Mouse (Mus musculus) testis, adult 2 months (tissue): ENCODE measurements around the gene Tbcel. TPM values are rescaled to one million over a fixed set of nuclear protein-coding genes. Genes with fewer than 3 reads are reported as not detected.

ENCODE experiments used
- H3K27ac ChIP-seq: fragments of 200-500 bp; 2 replicates; pipeline ENCODE4 v1.5.1; 2012; ENCODE audit warnings: low read depth, low read length; ENCODE audit not compliant: control insufficient read depth, insufficient read depth
- H3K27me3 ChIP-seq: fragments of 200-500 bp; 2 replicates; pipeline ENCODE4 v1.6.1; 2012; ENCODE audit warnings: mild to moderate bottlenecking, low read length, moderate library complexity; ENCODE audit not compliant: control insufficient read depth, insufficient read depth
- H3K36me3 ChIP-seq: fragments of 200-500 bp; 2 replicates; pipeline ENCODE4 v1.6.1; 2012; ENCODE audit warnings: mild to moderate bottlenecking, low read length; ENCODE audit not compliant: control insufficient read depth, insufficient read depth
- H3K4me1 ChIP-seq: fragments of 200-500 bp; 2 replicates; pipeline ENCODE4 v1.6.1; 2012; ENCODE audit warnings: low read length; ENCODE audit not compliant: control insufficient read depth, insufficient read depth
- H3K4me3 ChIP-seq: fragments of 200-500 bp; 2 replicates; pipeline ENCODE4 v1.5.1; 2012; ENCODE audit warnings: low read depth, mild to moderate bottlenecking, low read length, moderate library complexity, mixed read lengths; ENCODE audit not compliant: control insufficient read depth
- CTCF ChIP-seq: fragments of 200-500 bp; IDR thresholded peaks from 2 replicates; pipeline ENCODE4 v1.5.1; 2012; ENCODE audit warnings: low read depth, mild to moderate bottlenecking, inconsistent platforms, low read length, moderate library complexity; ENCODE audit not compliant: control insufficient read depth, insufficient read depth, insufficient replicate concordance
- POLR2A ChIP-seq: fragments of 200-500 bp; IDR thresholded peaks from 2 replicates; pipeline ENCODE4 v1.6.1; 2012; ENCODE audit warnings: low read depth, mild to moderate bottlenecking, inconsistent platforms, low read length, moderate library complexity; ENCODE audit not compliant: control insufficient read depth
- polyA plus RNA-seq: library from polyadenylated mRNA; depleted of rRNA; stranded (reverse); fragments of >200 nt; gene quantifications from 2 replicates; pipeline ENCODE4 v1.2.3, GENCODE M21; 2012

The Tbcel gene
- polyA plus RNA-seq, 1 experiment = 34.0 TPM

- H3K4me1 ChIP-seq = no peaks in the 10 kb centered on the region
- H3K27ac ChIP-seq = no peak overlapping the region
- no peaks in the 10 kb centered on the region for H3K27me3 ChIP-seq
- no peak for TF ChIP-seq CTCF
- TF ChIP-seq POLR2A = no peak
- H3K36me3 ChIP-seq = no peaks in the 10 kb centered on the region
- no peak overlapping the region for H3K4me3 ChIP-seq
Measured at GRCm38 (mm10) chr9:42418786-42419185, 88.8 kb downstream of the Tbcel start.

DNA sequence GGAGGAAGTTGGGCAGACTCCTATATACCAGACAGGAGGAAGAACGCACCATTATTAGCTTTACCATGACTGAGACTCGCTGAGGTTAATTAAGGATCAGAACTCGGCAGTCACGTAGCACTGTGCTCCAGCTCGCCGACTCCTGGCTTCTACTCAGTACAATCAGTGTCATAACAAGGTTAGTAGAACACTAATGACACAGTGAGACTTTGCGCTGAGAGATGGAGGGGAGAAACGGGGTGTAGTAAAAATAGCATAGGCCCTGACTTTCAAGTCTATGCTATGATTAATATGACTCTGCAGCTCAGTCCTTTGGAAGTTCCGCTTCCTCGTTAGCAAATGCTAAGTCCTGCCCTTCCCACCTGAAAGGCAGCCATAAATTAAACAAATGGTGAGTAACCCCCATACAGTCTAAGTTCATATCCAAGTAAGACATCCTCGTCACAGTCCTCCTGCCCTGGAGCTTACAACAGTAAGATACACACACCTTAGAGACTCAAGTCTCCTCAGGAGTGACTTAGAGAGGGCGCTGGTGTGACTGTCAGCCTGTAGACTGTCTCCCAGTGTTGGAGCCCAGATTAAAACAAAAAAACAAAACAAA is 90.2 kb downstream of the Tbcel start:
- H3K4me1 ChIP-seq = no peaks in the 10 kb centered on the region
- no peak overlapping the region for H3K4me3 ChIP-seq
- no peaks in the 10 kb centered on the region for H3K27me3 ChIP-seq
- H3K27ac ChIP-seq = no peak overlapping the region
- H3K36me3 ChIP-seq = no peaks in the 10 kb centered on the region
- TF ChIP-seq CTCF (no peak), POLR2A (no peak)

DNA sequence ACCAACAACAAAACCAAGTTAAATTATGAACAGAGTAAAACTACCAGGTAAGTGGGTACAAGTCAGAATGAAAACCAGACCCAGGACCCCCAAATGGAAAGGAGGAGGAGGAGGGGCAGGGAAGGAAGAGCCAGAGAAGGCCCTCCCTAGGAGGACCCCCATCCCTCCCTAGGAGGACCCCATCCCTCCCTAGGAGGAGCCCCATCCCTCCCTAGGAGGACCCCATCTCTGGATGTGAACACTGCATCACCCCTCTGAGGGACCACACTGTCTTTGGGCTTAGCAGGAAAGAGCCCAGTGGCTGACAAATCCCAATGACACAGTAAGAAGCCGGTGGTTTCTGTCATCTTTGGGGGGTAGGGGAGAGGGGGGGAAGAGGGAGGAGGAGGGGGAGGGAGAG is 92.4 kb downstream of the Tbcel start:
- Histone ChIP-seq H3K36me3 (no peaks in the 10 kb centered on the region), H3K27me3 (no peaks in the 10 kb centered on the region), H3K27ac (no peak overlapping the region), H3K4me3 (no peak overlapping the region), H3K4me1 (no peaks in the 10 kb centered on the region)
- TF ChIP-seq POLR2A = no peak
- TF ChIP-seq CTCF = no peak

DNA sequence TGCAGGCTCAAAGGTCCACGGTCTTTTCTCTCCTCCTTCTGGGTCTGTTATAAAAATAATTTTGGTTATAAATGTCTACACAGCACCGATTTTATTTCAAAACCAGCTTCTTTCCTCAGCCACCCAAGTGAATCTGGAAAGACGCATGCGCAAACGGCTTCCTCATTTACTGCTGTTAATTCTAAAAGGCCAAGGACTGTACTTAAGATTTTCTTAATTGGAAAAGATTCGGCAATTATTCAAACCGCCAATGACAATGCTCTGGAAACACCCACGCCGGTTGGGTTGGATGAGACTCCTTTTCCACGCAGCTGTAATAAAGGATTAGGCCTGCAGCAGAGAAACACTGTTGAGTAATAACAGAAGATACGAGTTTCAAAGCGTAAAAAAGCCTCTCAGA is 94.3 kb downstream of the Tbcel start:
- Histone ChIP-seq H3K4me3 (no peak overlapping the region), H3K4me1 (no peaks in the 10 kb centered on the region), H3K27ac (no peak overlapping the region), H3K27me3 (no peaks in the 10 kb centered on the region), H3K36me3 (no peaks in the 10 kb centered on the region)
- no peak for TF ChIP-seq POLR2A
- TF ChIP-seq CTCF = no peak

- Histone ChIP-seq H3K4me3 (no peak overlapping the region), H3K4me1 (no peaks in the 10 kb centered on the region), H3K36me3 (no peaks in the 10 kb centered on the region), H3K27ac (no peak overlapping the region), H3K27me3 (no peaks in the 10 kb centered on the region)
- TF ChIP-seq POLR2A (no peak), CTCF (no peak)
Measured at GRCm38 (mm10) chr9:42411296-42411695, 96.3 kb downstream of the Tbcel start.

DNA sequence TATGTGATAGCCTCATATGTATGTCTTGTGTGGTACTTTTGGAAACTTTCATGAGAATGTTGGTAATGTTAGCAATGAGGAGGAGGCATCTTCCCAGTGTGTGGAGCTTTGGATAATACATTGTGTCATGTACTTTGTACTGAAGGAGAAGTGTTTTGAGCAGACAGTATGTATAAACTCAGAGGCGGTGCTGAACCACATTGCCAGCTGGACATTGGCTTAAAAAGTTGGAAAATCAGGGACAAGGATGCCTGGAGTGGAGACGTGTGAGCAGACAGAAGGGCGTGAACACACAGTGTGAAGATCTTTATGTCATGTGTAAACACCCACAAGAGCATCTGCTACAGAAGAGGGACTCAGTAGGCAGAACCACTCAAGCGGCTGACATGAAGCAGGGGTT is 101.9 kb downstream of the Tbcel start:
- TF ChIP-seq POLR2A (no peak), CTCF (no peak)
- no peak overlapping the region for H3K27ac ChIP-seq
- H3K4me1 ChIP-seq = no peaks in the 10 kb centered on the region
- no peaks in the 10 kb centered on the region for H3K27me3 ChIP-seq
- no peaks in the 10 kb centered on the region for H3K36me3 ChIP-seq
- H3K4me3 ChIP-seq = no peak overlapping the region

DNA sequence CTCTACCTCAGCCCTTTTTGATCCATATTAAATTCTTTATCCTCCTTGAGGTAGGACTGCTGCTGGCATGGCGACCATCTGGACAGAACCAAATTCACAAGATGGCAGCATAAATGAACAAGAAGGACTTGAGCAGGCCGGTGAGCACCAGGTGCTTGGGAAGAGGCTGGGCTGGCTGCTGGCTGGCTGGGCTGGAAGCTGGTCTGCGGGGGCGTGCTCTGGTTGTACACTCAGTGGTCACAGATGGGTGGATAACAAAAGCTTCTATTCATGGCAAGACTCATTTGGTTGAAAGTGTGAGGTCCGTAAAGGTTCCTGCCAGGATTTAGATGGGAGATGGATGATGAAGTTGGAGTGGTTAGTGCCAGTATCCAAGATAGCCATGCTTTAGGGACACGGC is 106.1 kb downstream of the Tbcel start:
- Histone ChIP-seq H3K4me3 (no peak overlapping the region), H3K36me3 (no peaks in the 10 kb centered on the region), H3K27ac (no peak overlapping the region), H3K4me1 (no peaks in the 10 kb centered on the region), H3K27me3 (no peaks in the 10 kb centered on the region)
- no peak for TF ChIP-seq POLR2A
- no peak for TF ChIP-seq CTCF

DNA sequence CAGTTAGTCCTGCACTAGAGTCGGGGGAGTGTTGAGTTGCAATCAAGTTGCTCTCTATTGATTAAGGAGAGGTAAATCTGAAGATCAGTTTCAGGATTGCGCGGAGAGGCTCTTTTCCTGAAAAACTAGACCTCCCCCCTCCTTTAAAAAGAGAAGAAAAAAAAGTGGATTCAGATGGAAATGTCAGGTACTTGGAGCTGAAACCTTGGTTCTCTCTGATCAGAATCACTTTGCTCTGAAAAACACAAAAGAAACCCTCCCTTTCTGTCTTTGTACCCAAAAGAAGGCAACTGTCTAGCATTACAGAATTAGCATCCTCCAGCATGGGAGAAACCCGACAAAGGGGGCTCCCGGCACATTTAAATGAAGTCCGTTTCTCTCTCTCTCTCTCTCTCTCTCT is 107.8 kb downstream of the Tbcel start, which contains the start of gene Tecta:
Gene Tecta (minus strand): TSS at position 101 of the 400 bp plus-strand sequence.
- Histone ChIP-seq H3K36me3 (no peaks in the 10 kb centered on the region), H3K4me1 (no peaks in the 10 kb centered on the region), H3K4me3 (no peak within 1 kb of the TSS), H3K27ac (no peak within 1 kb of the TSS), H3K27me3 (no peaks in the 10 kb centered on the region)
- TF ChIP-seq CTCF = no peak
